Mouse (Mus musculus) limb, embryonic 14.5 days (tissue): ENCODE data around the gene Ssr2. TPM values are rescaled to one million over a fixed set of nuclear protein-coding genes. Genes with fewer than 3 reads are reported as not detected.
A peak's percentile ranks its signal among the peaks of the same experiment; 100 is the strongest.

Experiments
- ATAC-seq: fragments of 200-750 bp; cut with Nextera tagmentation; 2 replicates; pipeline ENCODE4 v1.8.0; 2017; ENCODE audit warnings: low read depth, moderate number of reproducible peaks, moderate TSS enrichment; ENCODE audit not compliant: low FRiP score
- DNase-seq: peaks from one replicate; pipeline ENCODE4 v3.0.0-alpha.2; 2015; ENCODE audit warnings: low spot score
- H3K27ac ChIP-seq: fragments of 300-500 bp; sonication (generic); replicated peaks from 2 replicates; pipeline ENCODE4 v1.5.1; 2014; ENCODE audit warnings: low read depth, mild to moderate bottlenecking, low read length, moderate library complexity, mixed read lengths
- H3K27me3 ChIP-seq: fragments of 300-500 bp; sonication (generic); 2 replicates; pipeline ENCODE4 v1.6.1; 2014; ENCODE audit warnings: low read length, mixed read lengths; ENCODE audit not compliant: control insufficient read depth, insufficient read depth
- H3K36me3 ChIP-seq: fragments of 300-500 bp; sonication (generic); 2 replicates; pipeline ENCODE4 v1.6.1; 2014; ENCODE audit warnings: mild to moderate bottlenecking, low read length, moderate library complexity, mixed read lengths; ENCODE audit not compliant: control insufficient read depth, insufficient read depth
- H3K4me1 ChIP-seq: fragments of 300-500 bp; sonication (generic); 2 replicates; pipeline ENCODE4 v1.6.1; 2014; ENCODE audit warnings: antibody characterized with exemption, low read length, mixed read lengths; ENCODE audit not compliant: control insufficient read depth, insufficient read depth
- H3K4me2 ChIP-seq: fragments of 300-500 bp; sonication (generic); replicated peaks from 2 replicates; pipeline ENCODE4 v1.6.1; 2014; ENCODE audit warnings: low read depth, mild to moderate bottlenecking, low read length, moderate library complexity; ENCODE audit not compliant: severe bottlenecking
- H3K4me3 ChIP-seq: fragments of 300-500 bp; sonication (generic); replicated peaks from 2 replicates; pipeline ENCODE4 v1.5.1; 2014; ENCODE audit warnings: low read length
- H3K9ac ChIP-seq: fragments of 300-500 bp; sonication (generic); 2 replicates; pipeline ENCODE4 v1.6.1; 2014; ENCODE audit warnings: mild to moderate bottlenecking, low read depth, low read length, moderate library complexity; ENCODE audit not compliant: severe bottlenecking
- H3K9me3 ChIP-seq: fragments of 300-500 bp; sonication (generic); 2 replicates; pipeline ENCODE4 v1.6.1; 2016; ENCODE audit warnings: low read length; ENCODE audit not compliant: control insufficient read depth
- POLR2A ChIP-seq: fragments of 200-500 bp; IDR thresholded peaks from 2 replicates; pipeline ENCODE4 v1.8.0; 2012; ENCODE audit warnings: inconsistent platforms, mild to moderate bottlenecking, moderate library complexity, borderline replicate concordance; ENCODE audit not compliant: insufficient read depth, insufficient read length; ENCODE audit errors: extremely low read depth
- WGBS: fragments of 180-500 bp; shearing (Covaris S2); extraction: QIAGEN DNeasy Blood & Tissue Kit; methylation state at CpG from one replicate; pipeline ENCODE4 v1.1.7; 2014; 5-methylcytosine and 5-hydroxymethylcytosine counted together
- polyA plus RNA-seq, 2 experiments: library from polyadenylated mRNA; depleted of rRNA in 1 of 2; stranded (reverse) in 1 of 2; unstranded in 1 of 2; fragments of >200 nt; fragmentation: Nextera tagmentation in 1 of 2; extraction: Ambion mirVana in 1 of 2; gene quantifications; 2 replicates each; pipeline versions ENCODE4 v1.2.1 to v1.2.3; 2012 to 2014

The Ssr2 gene
- polyA plus RNA-seq, 2 experiments = 325 to 422 TPM

- ATAC-seq (peak; percentile 76), DNase-seq (peak; percentile 78)
- WGBS = 50% methylated on average over 9 of the region's 9 CpGs
- H3K4me1 ChIP-seq = peaks cover 19% of the 10 kb centered on the region
- H3K9ac ChIP-seq = no peak overlapping the region
- no peak overlapping the region for H3K4me3 ChIP-seq
- no peak overlapping the region for H3K4me2 ChIP-seq
- H3K27me3 ChIP-seq = no peaks in the 10 kb centered on the region
- H3K27ac ChIP-seq = no peak overlapping the region; the same call in none of the 2 replicates
- TF ChIP-seq POLR2A = no peak
- H3K9me3 ChIP-seq = no peaks in the 10 kb centered on the region
- no peaks in the 10 kb centered on the region for H3K36me3 ChIP-seq
Observed at GRCm38 (mm10) chr3:88615902-88616391, 40.3 kb downstream of the Ssr2 start.

GRCm38 (mm10) chr3:88616951-88617500, 41.4 kb downstream of the Ssr2 start:
- 53% methylated on average over 3 of the region's 3 CpGs for WGBS
- Histone ChIP-seq H3K4me2 (no peak overlapping the region), H3K4me3 (no peak overlapping the region)

GRCm38 (mm10) chr3:88618074-88618871, 42.6 kb downstream of the Ssr2 start:
- no peak overlapping the region for H3K27ac ChIP-seq

More at GRCm38 (mm10) chr3:88616951-88617500, 41.4 kb downstream of the Ssr2 start:
- H3K9ac ChIP-seq = no peak overlapping the region
- no peak for DNase-seq
- H3K27me3 ChIP-seq = no peaks in the 10 kb centered on the region
- no peak overlapping the region for H3K27ac ChIP-seq
- H3K9me3 ChIP-seq = no peaks in the 10 kb centered on the region
- no peaks in the 10 kb centered on the region for H3K36me3 ChIP-seq
- peaks cover 19% of the 10 kb centered on the region for H3K4me1 ChIP-seq
- ATAC-seq = no peak
- TF ChIP-seq POLR2A = no peak

GRCm38 (mm10) chr3:88619113-88620097, 43.7 kb downstream of the Ssr2 start:
- Histone ChIP-seq H3K9me3 (no peaks in the 10 kb centered on the region), H3K27ac (no peak overlapping the region; the same call in 1 of the 2 replicates), H3K4me3 (no peak overlapping the region), H3K9ac (no peak overlapping the region), H3K36me3 (peaks cover 6% of the 10 kb centered on the region; the same call in 1 of the 2 replicates), H3K27me3 (no peaks in the 10 kb centered on the region), H3K4me1 (peaks cover 29% of the 10 kb centered on the region), H3K4me2 (no peak overlapping the region)
- no peak for DNase-seq
- no peak for TF ChIP-seq POLR2A
- 49% methylated on average over 9 of the region's 9 CpGs for WGBS
- no peak for ATAC-seq

More at GRCm38 (mm10) chr3:88618074-88618871, 42.6 kb downstream of the Ssr2 start:
- Histone ChIP-seq H3K36me3 (no peaks in the 10 kb centered on the region), H3K27me3 (no peaks in the 10 kb centered on the region), H3K9ac (no peak overlapping the region), H3K9me3 (no peaks in the 10 kb centered on the region), H3K4me2 (no peak overlapping the region), H3K4me3 (no peak overlapping the region), H3K4me1 (peaks cover 19% of the 10 kb centered on the region)
- no peak for TF ChIP-seq POLR2A
- WGBS = 80% methylated on average over 8 of the region's 8 CpGs
- ATAC-seq = no peak
- no peak for DNase-seq
